Mouse (Mus musculus): ENCODE results near the gene Gpr176. TPM values are rescaled to one million over a fixed set of nuclear protein-coding genes. Genes with fewer than 3 reads are reported as not detected.

Gpr176 gene
- polyA plus RNA-seq, 1 experiment from 2014 or later, result 0.39 TPM

DNA sequence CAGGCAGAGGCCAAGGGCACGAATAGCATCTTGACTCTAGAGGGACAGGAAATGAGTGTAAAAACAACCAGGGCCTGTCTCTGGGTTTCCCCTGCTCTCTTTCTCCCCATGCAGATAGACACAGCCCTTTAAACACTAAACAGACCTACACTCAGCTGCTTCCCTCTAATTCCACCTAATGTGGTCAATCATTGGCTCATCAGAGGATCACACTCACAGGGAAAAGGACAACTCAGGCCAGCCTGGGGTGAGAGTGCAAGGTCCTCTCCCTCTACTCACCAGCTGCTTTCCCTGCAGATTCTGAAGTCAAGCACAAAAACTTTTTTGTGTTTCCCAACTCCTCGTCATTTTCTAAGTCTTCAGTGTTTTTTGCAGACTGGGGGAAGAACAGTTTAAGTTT lies 125.2 kb downstream of the Gpr176 start:
- Histone ChIP-seq H3K36me3 (no peaks in the 10 kb centered on the region), H3K4me3 (no peak overlapping the region), H3K4me1 (replicated peaks) (peaks cover 12% of the 10 kb centered on the region; the same call in 1 of the 2 replicates), H3K27me3 (ENCODE audit: insufficient read depth, poor library complexity, severe bottlenecking) (peaks cover 5% of the 10 kb centered on the region; the same call in 1 of the 2 replicates), H3K27ac (0 out of 2 replicates have a peak overlapping the region, but pooled peaks have one; percentile 45), H3K9me3 (no peaks in the 10 kb centered on the region)
- 69% methylated on average over 2 of the region's 2 CpGs for WGBS
- no peak for DNase-seq (ENCODE audit: low spot score)

DNA sequence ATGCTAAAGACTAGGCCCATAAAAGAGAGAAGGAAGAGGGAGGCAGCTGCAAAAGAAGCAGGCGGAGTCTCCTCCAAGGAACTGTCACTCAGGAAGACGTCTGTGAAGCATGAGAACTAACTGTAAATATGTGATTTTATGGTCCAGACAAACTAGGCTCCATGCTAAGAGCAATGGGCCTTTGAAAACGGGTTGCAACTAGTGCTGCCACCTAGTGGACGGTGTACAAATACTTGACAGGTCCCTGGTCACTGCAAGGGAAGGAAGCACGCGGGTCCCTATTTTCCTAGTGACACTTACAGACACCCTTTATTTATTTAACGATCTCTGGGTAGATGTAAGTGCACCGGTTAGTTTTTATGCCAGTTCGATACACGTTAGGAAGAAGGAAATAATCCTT lies 127.3 kb downstream of the Gpr176 start:
- no peaks in the 10 kb centered on the region for H3K27me3 ChIP-seq (ENCODE audit: insufficient read depth, poor library complexity, severe bottlenecking)
- DNase-seq (ENCODE audit: low spot score), result peak; percentile 79
- 13% methylated on average over 10 of the region's 10 CpGs for WGBS
- H3K36me3 ChIP-seq, result no peaks in the 10 kb centered on the region
- no peaks in the 10 kb centered on the region for H3K9me3 ChIP-seq
- H3K4me3 ChIP-seq, result no peak overlapping the region
- H3K27ac ChIP-seq, result no peak overlapping the region
- H3K4me1 ChIP-seq (replicated peaks), result 0 out of 2 replicates have a peak, but pooled peaks cover 3% of the 10 kb centered on the region

DNA sequence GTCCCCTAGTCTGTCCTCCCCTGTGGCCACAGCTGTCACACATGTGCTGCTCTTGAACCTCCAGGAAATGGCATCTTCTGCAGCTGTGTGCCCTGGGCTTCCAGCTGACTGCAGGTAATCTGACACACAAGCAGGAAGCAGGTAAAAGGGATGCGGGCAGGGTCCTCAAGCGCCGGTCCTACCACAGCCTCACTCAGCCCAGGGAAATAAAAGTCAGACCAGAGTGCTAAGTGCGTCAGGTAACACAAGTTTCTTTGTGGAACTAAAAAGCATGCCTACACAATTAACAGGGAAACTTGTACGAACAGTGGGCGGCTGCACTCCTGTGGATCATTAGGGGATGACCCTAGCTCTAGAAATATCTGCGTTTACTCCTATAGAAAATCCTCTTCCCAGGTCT lies 137.0 kb downstream of the Gpr176 start:
- H3K27me3 ChIP-seq (ENCODE audit: insufficient read depth, poor library complexity, severe bottlenecking), result no peaks in the 10 kb centered on the region
- no peaks in the 10 kb centered on the region; the same call in 1 of the 2 replicates for H3K4me1 ChIP-seq (replicated peaks)
- H3K4me3 ChIP-seq, result no peak overlapping the region
- 80% methylated on average over 7 of the region's 7 CpGs for WGBS
- H3K9me3 ChIP-seq, result no peaks in the 10 kb centered on the region
- no peaks in the 10 kb centered on the region for H3K36me3 ChIP-seq
- DNase-seq (ENCODE audit: low spot score), result no peak
- H3K27ac ChIP-seq, result no peak overlapping the region

DNA sequence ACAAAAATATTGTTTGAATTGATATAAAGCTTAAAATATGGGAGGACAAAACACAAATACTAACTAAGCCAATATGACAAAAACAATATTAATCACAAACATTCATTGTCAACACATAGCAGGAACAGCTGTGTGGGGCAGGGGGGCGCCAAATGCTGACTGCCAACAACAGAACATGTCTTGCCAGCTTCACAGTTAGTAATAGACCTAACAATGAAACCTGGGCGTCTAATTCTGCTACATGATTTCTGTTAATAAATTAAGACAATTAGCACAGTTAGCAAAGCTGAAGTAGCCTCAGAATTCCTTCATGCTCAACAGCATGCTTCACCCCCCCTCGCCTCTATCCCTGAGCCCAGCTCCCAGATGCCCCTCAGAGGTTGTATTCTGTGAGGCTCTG lies 137.6 kb downstream of the Gpr176 start:
- Histone ChIP-seq H3K27me3 (ENCODE audit: insufficient read depth, poor library complexity, severe bottlenecking) (no peaks in the 10 kb centered on the region), H3K27ac (no peak overlapping the region), H3K9me3 (no peaks in the 10 kb centered on the region), H3K36me3 (no peaks in the 10 kb centered on the region), H3K4me1 (replicated peaks) (no peaks in the 10 kb centered on the region; the same call in 1 of the 2 replicates), H3K4me3 (no peak overlapping the region)
- no peak for DNase-seq (ENCODE audit: low spot score)
- 85% methylated on average over 3 of the region's 3 CpGs for WGBS

DNA sequence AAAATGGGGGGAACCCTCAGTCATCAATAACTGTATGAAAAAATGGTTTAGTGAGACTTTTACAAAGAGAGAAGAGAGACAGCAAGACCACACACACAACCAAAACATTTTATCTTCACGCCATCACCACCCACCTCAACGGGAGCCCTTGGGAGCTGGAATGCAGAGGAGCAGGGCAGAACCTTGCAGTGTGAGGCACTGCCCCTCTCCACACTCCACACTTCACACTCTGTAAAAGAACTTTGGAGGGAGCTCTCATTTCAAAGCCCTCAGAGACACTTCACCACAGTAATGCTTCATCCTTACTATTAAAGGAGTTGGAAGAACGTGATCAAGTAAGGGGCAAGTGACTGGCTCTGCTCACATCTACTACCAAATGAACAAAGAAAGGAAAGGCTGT lies 142.7 kb downstream of the Gpr176 start:
- Histone ChIP-seq H3K27ac (no peak overlapping the region), H3K9me3 (no peaks in the 10 kb centered on the region), H3K27me3 (ENCODE audit: insufficient read depth, poor library complexity, severe bottlenecking) (no peaks in the 10 kb centered on the region), H3K4me3 (no peak overlapping the region), H3K4me1 (replicated peaks) (no peaks in the 10 kb centered on the region; the same call in 1 of the 2 replicates), H3K36me3 (no peaks in the 10 kb centered on the region)
- WGBS, result 70% methylated on average over 3 of the region's 3 CpGs
- DNase-seq (ENCODE audit: low spot score), result no peak

DNA sequence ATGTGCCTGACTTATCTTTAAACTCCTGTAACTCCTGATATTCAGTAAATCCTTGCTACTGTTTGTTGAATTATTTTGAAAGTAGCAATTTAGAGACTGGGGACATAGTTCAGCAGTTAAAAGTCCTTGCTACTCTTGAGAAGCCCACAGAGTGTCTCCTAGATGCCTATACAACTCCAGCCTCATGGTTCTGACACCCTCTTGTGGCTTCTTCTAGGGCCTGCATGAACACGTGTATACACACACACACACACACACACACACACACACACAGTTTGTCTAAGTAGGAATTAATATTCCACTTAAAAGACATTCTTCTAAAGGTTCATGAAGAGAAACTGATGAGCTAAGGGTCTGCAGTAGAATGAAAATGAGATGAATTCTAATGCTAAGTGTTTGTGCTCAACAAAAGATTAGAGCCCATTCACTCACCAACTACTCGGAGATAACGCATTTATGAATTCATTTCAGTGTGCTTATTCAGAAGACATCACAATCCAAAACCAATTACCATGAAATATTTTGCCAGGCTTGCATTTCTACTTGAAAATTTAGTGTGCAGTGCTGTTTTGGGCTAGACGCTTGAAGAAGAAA lies 144.6 kb downstream of the Gpr176 start:
- H3K27ac ChIP-seq, result no peak overlapping the region
- H3K9me3 ChIP-seq, result no peaks in the 10 kb centered on the region
- WGBS, result 81% methylated on average over 4 of the region's 4 CpGs
- H3K4me1 ChIP-seq (replicated peaks), result peaks cover 13% of the 10 kb centered on the region
- DNase-seq (ENCODE audit: low spot score), result no peak
- no peak overlapping the region for H3K4me3 ChIP-seq
- H3K36me3 ChIP-seq, result no peaks in the 10 kb centered on the region
- no peaks in the 10 kb centered on the region for H3K27me3 ChIP-seq (ENCODE audit: insufficient read depth, poor library complexity, severe bottlenecking)

Other genes starting within 250 kb of the Gpr176 start
- gene Fsip1, start 116.5 kb downstream of the Gpr176 start, polyA plus RNA-seq (2016; fragmentation: Nextera tagmentation; extraction: Ambion mirVana), result 3.1 and 3.2 TPM in 2 replicates
- gene Eif2ak4, start 15.2 kb upstream of the Gpr176 start, polyA plus RNA-seq (2016; fragmentation: Nextera tagmentation; extraction: Ambion mirVana), result 11.4 and 14.2 TPM in 2 replicates
- gene Srp14, start 106.3 kb upstream of the Gpr176 start, polyA plus RNA-seq (2016; fragmentation: Nextera tagmentation; extraction: Ambion mirVana), result 281 and 316 TPM in 2 replicates
- 4.8 and 4.9 TPM in 2 replicates for gene Bmf, start 176.3 kb upstream of the Gpr176 start, polyA plus RNA-seq (2016; fragmentation: Nextera tagmentation; extraction: Ambion mirVana)
- 98.9 and 137 TPM in 2 replicates for gene Bub1b, start 224.8 kb upstream of the Gpr176 start, polyA plus RNA-seq (2016; fragmentation: Nextera tagmentation; extraction: Ambion mirVana)